Mouse (Mus musculus): ENCODE measurements around the gene Sh3pxd2a.

Gene Sh3pxd2a

DNA sequence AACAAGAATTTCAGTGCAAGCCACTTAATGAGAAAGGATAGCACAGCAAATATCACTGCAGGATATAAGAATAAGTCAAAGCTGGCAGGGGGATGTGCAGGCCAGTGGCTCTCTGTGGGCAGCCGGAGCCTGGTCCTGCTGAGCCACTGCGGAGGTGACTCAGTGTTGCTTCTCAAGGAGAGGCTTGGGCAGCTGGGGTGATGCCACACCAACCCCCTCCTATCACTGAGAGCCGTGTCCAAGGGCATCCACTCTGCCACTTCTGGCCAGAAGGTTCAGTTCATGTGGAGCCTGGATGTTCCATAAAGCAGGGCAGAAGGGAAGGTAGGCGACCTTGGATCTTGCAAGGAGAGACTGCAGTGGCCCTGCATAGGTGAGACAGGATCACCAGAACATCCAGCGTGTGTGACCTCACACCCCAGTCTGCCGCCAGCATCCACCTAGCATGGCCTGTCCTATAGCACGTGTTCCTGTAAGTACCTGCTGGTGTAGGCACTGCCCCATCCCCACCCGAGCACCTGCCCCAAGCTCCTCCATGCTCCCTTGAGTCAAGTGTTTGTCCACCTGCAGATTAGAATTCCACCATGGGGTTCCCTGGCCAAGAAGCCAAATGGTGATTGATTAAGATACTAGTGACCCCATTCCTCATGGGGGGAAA, 89.2 kb downstream of the Sh3pxd2a start:
- no peak for DNase-seq (ENCODE audit: inconsistent ontology term)

DNA sequence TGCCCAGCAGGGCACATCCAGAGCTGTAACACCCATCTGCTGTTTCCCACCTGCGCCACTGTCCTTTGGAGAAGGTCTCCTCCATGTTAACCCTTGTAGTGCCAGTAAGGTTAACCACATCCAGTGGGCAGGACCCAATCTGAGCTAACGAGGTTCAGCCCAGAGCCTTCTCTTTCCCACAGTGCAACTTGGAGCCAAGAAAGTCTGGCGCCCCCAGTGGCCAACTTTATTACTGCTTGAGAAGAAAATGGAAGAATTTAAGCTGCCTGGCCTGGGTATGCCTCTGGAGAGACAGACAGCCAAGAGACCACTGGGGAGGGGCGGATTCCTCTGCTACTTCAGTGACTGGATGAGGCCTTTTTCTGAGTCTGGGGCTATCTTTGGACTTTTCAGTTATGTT, 89.8 kb downstream of the Sh3pxd2a start:
- peak; percentile 46 for DNase-seq (ENCODE audit: inconsistent ontology term)

DNA sequence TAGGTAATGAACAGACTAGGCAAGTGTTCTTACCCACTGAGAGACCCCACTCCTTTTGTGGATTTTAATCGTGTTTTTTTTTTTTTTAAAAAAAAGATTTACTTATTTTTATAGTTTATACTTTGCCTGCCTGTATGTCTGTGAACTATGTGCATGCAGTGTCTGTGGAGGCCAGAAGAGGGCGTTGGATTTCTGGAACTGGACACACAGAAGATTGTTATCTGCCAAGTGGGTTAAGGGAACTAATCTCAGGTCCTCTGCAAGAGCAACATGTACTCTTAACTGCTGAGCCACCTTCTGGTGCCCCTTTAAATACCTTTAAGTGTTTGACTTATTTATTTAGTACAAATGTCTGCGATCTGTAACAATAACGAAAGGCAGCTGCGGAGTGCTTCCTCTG, 92.2 kb downstream of the Sh3pxd2a start:
- no peak for DNase-seq (ENCODE audit: inconsistent ontology term)

DNA sequence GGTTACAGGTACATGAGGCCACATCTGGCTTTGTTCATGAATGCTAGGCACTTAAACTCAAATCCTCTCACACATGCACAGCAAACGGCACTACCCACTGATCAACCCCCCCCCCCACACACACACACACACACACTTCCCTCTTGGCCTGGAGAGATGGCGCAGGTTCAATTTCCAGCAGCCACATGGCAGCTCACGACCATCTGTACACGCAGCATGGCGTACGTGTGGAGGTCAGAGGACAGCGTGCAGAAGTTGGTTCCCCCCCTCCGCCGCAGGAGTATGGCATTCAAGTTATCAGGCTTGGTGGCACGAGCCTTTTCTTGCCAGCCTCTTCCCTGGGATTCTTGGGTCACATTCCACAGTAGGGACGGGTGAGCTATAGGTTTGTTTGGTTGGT, 92.7 kb downstream of the Sh3pxd2a start:
- DNase-seq (ENCODE audit: inconsistent ontology term): no peak

DNA sequence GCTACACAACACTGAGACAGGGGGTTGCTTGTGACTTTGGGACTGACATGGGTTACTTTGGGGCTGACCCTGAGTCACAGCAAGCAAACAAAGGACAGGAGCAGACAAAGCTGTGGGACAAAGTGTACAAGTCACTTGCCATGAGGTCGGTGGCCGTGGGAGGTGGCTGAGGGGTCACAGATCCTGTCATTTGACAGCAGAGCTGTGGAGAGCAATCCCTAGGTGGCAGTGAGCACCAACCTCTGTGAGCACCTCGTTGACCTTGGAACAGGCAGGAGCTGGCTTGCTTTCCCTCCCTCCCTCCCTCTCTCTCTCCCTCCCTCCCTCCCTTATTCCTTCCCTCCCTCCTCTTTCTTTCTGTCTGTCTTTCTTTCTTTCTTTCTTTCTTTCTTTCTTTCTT, 95.2 kb downstream of the Sh3pxd2a start:
- no peak for DNase-seq (ENCODE audit: inconsistent ontology term)

DNA sequence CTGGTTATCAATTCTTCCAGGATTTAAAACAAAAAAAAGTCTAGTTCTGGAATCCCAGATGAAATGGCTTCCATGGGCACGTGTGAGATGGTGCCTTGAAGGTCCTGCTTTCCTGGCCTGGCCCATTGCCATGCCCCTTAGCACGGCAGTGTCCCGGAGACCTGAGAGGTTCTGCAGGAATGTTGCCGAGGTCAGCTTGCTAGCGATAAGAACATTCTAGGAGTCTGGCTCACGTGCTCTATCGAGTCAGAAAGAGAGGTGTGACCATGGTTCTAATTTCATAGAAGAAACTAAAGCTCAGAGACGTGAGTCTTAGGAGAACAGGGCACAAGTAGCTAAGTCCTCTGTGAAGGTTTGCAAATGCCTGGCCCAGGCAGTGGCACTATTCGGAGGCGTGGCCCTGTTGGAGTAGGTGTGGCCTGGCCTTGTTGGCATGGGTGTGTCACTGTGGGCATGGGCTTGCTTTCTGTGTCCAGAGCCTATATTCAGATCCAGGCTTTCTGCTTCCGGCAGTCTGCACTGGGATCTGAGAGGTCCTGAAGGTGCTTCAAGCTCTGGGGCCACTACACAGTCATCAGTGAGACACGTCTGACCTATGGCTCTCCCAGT, 96.8 kb downstream of the Sh3pxd2a start:
- no peak for DNase-seq (ENCODE audit: inconsistent ontology term)

DNA sequence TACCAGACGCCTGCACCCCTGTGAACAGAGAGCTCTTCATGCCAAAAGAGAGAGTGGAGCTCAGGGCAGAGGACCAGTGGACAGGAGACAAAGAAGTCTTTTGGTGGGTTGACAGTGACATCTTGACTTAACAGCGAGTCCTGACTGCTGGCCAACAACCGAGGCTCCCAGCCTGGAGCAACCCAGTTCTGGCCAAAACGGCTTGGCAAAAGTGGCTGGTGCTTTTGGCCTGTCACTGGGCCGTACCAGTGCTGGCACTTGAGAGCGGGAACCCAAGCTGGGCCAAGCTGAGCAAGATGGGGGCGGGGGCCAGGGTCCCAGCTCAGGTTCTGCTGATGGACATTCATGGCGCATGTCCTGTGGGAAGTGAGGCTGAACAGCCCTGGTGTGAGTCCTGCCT, 97.6 kb downstream of the Sh3pxd2a start:
- DNase-seq (ENCODE audit: inconsistent ontology term): no peak

DNA sequence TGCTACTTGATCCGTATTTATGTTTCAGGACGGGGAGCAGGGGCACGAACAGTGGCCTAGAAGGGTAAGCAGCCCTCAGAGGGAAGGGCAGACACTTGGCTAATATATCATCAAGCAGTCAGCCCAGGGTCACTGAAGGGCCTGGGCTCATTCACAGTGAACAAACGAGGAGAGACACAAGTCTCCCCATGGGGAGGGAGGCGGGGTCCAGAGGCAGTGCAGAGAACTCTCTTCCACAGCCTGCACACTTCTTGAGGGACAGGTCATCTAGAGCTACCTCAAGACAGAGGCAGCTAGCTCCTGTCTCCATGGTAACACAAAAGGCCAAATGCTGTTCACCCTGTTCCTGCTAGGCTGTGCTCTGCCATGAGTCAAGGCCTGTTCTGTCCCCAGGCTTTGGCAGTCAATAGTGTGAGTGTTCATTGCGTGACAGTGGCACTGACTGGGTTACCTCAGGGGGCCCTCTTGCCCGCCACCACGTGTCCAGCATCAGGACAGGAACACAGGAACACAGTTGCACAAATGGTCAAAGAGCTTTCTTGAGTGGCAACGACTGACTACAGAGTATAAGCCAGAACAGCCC, 101.0 kb downstream of the Sh3pxd2a start:
- DNase-seq (ENCODE audit: inconsistent ontology term): no peak

DNA sequence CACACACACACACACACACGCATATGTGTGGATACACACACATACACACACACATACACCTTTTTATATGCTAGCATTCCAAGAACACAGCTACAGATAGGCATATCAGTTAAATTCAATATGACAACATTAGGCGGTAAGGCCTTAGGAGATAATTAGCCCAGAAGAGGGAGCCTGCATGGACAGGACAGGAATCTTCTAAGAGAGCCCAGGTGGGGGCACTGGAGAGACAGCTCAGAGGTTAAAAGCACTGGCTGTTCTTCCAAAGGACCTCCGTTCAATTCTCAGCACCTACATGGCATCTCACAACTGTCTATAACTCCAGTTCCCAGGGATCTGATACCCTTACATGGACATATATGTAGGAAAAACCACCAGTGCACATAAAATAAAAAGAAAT, 103.3 kb downstream of the Sh3pxd2a start:
- DNase-seq (ENCODE audit: inconsistent ontology term): no peak

DNA sequence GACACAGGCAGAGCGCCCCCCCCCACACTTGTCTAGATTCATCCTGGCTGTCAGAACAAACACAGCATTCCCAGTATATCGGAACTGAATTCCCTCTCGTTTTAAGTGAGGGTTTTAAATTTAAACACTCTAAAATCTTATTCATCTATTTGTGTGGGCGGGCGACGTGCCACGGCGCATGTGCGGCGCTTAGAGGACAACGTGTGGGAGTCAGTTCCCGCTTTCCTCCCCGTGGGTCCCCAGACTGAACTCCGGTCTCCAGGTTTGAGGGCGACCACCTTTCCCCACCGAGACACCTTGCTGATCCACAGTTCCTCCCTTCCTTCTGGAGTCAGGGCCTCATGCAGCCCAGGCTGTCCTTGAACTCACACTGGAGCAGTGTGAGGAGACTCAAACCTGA, 104.2 kb downstream of the Sh3pxd2a start:
- no peak for DNase-seq (ENCODE audit: inconsistent ontology term)

DNA sequence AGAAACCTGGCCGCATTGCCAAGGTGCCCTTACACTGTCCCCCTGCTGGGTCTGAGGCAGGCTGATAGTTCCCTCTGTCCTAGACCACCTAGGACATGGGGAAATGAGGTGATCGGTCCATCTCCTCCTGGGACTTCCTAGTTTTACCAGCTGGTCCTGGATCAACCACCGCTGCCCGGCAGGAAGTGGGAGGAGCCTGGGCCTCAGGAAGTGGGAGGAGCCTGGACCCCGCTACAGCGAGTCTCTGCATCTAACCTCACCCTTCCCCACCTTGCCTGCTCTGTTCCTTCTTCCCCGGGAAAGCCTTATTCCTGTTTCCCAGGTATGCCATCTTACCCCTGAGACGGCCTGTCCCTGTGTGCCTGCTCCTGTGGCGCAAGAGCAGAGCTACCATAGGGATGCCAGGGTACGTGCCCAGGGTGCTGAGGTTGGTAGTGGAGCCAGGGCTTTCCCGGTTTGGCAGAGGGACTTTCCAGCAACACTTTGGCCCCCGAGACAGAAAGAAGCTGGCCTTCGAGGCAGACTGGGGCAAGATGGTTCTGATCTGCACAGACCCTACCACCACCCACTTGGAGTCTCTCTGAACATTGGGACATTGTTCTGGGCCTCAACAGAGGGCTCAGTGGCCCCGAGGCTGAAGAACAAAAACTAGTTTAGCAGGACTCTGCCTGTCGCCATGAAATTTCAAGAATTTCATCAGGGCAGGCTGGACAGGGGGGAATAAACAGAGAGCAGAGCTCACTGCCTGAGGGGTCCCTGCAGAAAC, 104.9 kb downstream of the Sh3pxd2a start:
- DNase-seq (ENCODE audit: inconsistent ontology term): no peak

DNA sequence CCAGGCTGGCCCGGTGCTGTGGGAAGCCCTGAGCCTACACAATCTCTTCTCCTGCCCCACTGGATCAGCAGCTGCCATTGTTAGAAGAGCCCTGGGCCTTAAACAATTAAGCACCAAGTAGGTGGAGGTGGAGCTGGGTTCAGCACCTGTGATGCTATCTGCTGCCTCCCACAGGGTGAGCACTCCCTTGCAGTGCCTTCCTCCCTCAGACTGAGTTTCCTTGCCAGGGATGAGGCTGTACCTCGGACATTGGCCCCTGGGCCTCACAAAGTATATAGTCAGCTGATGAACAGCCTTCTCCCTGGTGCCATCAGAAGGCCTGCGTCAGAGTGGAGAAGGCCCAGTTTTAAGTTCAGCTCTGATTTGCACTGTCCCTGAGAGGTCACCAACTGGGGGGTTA, 106.9 kb downstream of the Sh3pxd2a start:
- no peak for DNase-seq (ENCODE audit: inconsistent ontology term)

DNA sequence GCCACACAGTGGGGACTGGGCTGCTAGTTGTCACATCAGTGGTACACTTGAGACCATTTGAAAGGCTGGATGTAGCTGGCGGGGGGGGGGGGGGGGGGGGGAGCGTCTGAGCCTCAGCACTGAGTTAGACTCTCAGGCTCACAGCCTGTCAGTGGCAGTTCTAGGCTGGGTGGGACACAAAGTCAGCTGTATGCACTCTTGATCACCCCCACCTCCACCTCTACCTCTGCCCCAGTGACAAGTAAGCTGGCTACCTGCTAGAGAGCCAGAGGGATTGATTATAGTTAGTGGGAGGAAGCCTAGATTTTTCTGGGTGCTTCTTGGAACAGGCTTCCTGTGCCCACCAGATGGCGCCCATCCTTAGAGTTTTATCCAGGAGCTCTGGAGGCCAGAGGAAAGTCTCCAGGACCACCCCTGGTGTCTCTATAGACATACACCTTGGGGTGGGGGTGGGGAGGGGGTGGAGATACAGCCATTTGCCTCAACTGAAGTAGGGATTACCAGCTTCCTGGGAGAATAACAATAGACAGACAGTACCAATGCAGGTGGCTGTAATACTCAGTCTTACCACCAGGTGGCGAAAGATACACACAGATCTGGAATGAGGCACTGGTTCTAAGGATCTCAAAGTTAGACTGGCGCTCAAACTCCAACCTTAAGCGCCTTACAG, 107.9 kb downstream of the Sh3pxd2a start:
- peak; percentile 62 for DNase-seq (ENCODE audit: inconsistent ontology term)

DNA sequence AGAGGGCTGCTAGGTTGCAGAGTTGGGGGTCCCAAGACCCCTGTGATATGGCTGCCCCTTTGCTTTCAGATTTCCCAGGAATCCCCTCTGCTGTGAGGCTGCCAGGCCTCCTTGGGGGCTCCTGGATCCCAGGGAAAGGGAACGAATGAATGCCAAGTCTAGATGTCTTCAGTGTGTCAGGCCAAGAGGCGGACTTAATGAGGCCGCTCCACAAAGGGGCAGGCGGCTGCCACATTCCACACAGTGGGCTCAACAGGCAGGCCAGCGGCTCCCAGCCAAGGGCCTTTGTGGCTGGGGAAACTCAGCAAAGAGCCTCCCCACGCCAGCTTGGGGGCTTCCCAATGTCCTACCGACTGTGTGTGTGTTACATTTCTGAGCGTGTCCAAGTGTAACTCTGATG, 109.7 kb downstream of the Sh3pxd2a start:
- peak; percentile 78 for DNase-seq (ENCODE audit: inconsistent ontology term)

DNA sequence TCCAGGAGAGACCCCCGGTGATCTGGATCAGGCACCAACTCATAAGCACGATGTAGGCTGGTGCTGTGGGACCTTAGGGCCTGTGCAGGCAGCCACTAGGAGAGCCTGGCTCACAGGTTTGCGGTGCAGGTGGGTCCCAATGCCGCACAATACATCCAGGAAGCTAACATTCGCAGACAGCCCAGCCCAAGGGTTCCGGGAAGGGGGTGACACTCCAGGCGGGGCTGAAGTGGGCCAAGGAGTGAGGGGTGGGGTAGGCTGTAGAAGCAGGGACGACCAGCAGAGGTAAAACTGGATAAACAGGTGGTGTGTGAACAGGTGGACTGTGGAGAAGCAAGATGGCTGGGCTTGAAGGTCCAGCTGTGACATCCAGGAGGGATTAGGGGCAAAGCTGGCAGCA, 115.2 kb downstream of the Sh3pxd2a start:
- DNase-seq (ENCODE audit: inconsistent ontology term): no peak

DNA sequence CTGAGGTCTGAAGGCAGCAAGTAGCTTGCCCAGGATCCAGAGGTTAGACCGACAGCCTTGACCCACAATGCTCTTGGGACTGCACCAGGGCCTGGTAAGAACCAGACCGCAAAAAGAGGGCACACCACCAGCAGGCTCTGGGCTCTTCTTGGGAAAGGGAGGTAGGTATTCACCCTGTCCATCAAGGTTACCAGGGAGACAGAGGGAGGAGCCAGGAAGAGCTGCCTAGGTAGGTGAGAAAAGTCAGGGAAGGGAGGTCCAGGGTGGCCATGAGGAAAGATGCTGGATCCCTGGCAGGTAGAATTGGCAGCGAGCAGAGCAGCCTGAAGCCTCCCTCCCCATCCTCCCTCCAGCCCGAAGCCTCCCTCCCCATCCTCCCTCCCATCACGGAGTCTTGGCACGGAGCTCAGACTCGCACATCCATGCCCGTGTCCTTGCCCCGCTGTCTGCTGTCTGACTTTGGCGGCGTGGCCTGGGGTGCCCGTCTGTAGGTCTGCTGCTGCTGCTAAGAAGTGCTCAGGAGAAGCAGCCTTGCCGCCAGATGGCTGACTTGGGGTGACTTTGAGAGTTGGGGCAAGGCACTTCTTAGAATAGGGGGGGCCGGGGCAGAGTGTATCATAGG, 115.7 kb downstream of the Sh3pxd2a start:
- DNase-seq (ENCODE audit: inconsistent ontology term): no peak

DNA sequence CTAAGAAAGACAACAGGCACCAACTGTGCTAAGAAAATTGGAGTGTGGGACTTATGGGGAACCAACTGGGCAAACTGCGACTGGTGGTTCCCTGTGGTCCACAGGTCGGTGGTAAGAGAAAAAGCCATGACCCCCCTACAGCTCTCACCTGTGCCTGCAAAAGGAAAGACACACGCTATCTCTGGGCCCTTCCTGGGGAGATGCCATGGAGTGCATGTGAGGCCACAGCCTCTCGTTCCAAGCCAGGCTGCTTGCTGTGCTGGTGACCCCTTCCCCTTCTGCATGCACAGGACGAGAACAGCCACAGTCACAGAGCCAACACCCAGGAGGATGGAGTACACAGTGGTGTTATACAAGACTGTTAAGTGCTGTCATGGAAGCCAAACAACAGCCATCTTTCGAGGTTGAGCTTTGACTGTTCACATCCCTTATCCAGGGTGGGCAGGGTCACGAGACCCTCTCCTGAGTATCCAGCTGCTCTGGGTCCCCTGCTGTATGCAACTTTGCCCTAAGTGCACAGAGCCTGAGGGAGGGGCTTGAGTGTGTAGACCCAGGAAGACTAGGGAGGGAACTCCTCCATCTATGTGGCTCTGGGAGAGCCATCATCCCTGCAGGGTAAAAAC, 117.1 kb downstream of the Sh3pxd2a start:
- DNase-seq (ENCODE audit: inconsistent ontology term): no peak

DNA sequence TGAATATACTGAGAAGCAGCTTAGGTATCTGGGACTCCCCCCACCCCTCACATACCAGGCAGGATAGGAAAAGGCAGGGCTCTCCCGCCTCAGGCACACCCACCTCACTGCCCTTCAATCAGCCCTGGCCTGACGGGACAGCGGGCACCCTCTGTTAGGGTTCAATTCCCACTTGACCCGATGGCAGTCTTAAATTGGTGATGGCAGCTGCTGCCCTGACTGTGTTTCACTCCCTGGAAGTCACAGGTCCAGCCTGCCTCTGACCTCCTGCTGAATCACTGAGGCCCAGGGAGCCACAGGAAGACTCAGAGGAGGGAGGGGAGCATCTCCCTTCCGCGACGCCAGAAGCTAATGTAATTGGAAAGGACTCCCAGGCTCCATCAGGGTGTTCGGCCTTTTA, 117.6 kb downstream of the Sh3pxd2a start:
- no peak for DNase-seq (ENCODE audit: inconsistent ontology term)

DNA sequence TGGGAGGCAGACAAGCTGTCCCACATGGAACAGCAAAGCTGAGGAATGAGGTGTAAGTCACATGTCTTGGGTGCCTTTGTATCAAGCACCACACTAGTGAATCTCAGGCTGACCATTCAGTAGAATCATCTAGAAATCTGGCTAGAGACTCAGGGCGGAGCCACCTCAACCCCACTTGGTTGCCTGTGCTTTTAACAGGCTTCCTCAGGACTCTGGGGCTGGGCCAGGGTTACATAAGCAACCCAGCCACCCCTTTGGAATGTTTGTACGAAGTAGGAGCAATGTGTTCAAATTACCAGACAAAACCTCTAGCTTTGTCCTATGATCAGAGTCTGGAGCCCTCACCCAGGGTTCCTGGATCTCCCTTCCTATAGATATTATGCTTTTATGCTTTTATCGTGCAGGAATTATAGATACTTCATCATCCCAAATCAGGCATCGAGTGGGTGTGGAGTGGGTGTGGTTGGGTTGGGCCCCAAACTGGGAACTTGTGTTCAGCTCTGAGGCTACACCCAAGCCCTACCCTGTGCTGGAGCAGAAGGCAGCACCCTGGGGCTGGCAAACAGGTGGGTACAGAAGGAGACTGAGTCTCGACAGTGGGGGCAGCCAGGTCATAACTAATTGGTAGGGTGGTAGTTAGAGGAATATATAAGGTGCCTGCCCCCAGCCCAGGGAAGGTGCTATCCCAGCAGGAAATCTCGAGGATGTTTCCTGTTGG, 118.2 kb downstream of the Sh3pxd2a start:
- no peak for DNase-seq (ENCODE audit: inconsistent ontology term)

DNA sequence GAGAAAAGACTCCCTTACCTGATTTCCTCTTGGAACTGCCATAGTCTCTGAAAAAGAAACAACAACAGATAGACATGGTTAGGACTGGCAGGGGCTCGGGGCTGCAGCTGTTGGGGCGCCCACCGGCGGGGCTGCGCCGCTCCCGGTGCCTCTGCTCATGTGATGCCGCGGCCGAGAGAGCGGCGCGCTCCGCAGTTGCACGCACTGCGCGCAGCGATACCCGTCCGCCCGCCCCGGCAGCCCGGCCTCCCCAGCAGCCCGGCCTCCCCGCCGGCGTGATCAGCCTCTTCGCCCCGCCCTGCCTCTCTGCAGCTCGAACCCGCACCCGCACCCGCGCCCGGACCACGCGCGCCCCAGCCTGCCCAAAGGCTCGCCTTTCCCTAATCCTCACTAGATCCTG, 120.8 kb downstream of the Sh3pxd2a start:
- DNase-seq (ENCODE audit: inconsistent ontology term): no peak

DNA sequence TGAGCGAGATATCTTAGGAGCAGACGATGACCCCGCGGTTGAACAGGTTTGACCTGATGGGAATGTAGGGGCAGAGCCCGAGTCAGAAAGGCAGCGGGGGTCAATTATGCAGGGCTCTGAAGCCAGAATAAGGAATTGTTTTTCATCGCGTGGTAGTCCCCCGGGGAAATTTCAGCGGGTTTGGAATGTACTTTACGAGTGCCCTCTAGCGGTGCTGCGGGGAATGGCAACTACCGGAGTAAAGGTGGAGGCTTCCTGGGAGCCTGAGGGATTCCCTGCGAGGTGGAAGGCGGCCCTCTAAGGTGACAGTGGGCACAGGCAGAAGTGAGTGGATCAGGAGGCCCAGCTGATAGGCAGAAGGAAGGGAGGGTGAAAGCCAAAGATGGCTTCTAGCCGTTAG, 125.0 kb downstream of the Sh3pxd2a start:
- DNase-seq (ENCODE audit: inconsistent ontology term): peak; percentile 61

Data from Muller cell, postnatal 12 days (primary cell).